Mouse (Mus musculus) neural tube, embryonic 13.5 days (tissue): ENCODE data around the gene Hspd1. TPM values are rescaled to one million over a fixed set of nuclear protein-coding genes. Genes with fewer than 3 reads are reported as not detected.
"Not testable (repeated sequence)": the region's sequence is repeated elsewhere in the genome, so short reads cannot be mapped to it uniquely, and the experiment has no call there.

ENCODE experiments used
- ATAC-seq: fragments of 200-750 bp; cut with Nextera tagmentation; 2 replicates; pipeline ENCODE4 v1.8.0; 2017; ENCODE audit warnings: low read depth, mild to moderate bottlenecking, moderate TSS enrichment, moderate library complexity
- H3K27ac ChIP-seq: fragments of 300-500 bp; sonication (generic); replicated peaks from 2 replicates; pipeline ENCODE4 v1.5.1; 2015; ENCODE audit warnings: moderate library complexity, mild to moderate bottlenecking, inconsistent platforms
- H3K27me3 ChIP-seq: fragments of 300-500 bp; sonication (generic); 2 replicates; pipeline ENCODE4 v1.6.1; 2015; ENCODE audit warnings: mild to moderate bottlenecking, inconsistent platforms
- H3K36me3 ChIP-seq: fragments of 300-500 bp; sonication (generic); 2 replicates; pipeline ENCODE4 v1.6.1; 2015; ENCODE audit warnings: mild to moderate bottlenecking, inconsistent platforms
- H3K4me1 ChIP-seq: fragments of 300-500 bp; sonication (generic); replicated peaks from 2 replicates; pipeline ENCODE4 v1.6.1; 2015; ENCODE audit warnings: inconsistent platforms
- H3K4me2 ChIP-seq: fragments of 300-500 bp; sonication (generic); 2 replicates; pipeline ENCODE4 v1.6.1; 2015; ENCODE audit warnings: inconsistent platforms, mild to moderate bottlenecking, moderate library complexity
- H3K4me3 ChIP-seq: fragments of 300-500 bp; sonication (generic); 2 replicates; pipeline ENCODE4 v1.5.1; 2015; ENCODE audit warnings: mild to moderate bottlenecking, inconsistent platforms
- H3K9ac ChIP-seq: fragments of 300-500 bp; sonication (generic); 2 replicates; pipeline ENCODE4 v1.6.1; 2015; ENCODE audit warnings: moderate library complexity, mild to moderate bottlenecking, inconsistent platforms
- H3K9me3 ChIP-seq: fragments of 300-500 bp; sonication (generic); 2 replicates; pipeline ENCODE4 v1.6.1; 2016; ENCODE audit warnings: inconsistent platforms
- WGBS: fragments of 180-500 bp; shearing (Covaris S2); methylation state at CpG from one replicate; pipeline ENCODE4 v1.1.7; 2015; 5-methylcytosine and 5-hydroxymethylcytosine counted together
- polyA plus RNA-seq: library from polyadenylated mRNA; unstranded; fragments of >200 nt; fragmentation: Nextera tagmentation; extraction: Ambion mirVana; gene quantifications from 2 replicates; pipeline ENCODE4 v1.2.1, GENCODE M21; 2015

Hspd1 gene
- polyA plus RNA-seq, 1 experiment from 2014 or later, result 274 TPM

DNA sequence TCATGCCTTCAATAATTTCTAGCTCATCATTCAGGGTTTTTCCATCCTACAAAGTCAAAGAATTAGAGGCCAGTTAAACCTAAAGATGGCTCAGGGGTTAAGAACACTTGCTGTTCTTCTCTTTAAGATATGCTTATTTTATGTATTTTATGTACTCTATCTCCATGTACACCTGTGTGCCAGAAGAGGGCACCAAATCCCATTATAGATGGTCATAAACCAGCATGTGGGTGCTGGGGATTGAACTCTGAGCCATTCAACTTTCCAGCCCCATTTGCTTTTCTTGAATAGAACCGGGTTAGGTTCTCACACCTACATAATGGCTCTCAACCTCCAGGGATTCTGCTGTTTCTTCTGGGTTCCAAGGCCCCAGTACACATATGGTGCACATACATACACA, 5.9 kb downstream of the Hspd1 start:
- no peak for ATAC-seq
- WGBS, result 27% methylated on average over 1 of the region's 1 CpGs
- Histone ChIP-seq H3K9me3 (no peaks in the 10 kb centered on the region), H3K9ac (no peak overlapping the region), H3K27me3 (no peaks in the 10 kb centered on the region), H3K4me1 (peaks cover 33% of the 10 kb centered on the region), H3K27ac (no peak overlapping the region), H3K4me3 (no peak overlapping the region), H3K36me3 (peaks cover 80% of the 10 kb centered on the region), H3K4me2 (no peak overlapping the region)

DNA sequence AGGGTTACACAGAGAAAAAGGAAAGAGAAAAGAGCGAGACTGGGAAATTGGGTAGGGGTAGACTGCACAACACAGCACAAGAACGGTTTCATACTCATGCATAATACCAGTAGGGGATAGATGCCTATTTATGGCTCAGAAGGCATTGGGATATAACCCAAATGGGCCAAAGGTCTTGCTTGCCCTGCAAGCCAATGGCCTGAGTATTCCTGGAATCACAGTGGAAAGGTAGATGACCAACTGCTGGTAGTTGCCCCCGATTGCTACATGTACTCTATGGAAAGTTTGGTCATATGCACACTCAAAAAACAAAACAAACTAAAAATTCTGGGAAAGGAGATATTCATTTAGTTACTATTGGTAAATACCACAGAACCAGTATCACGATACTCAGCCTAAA, 8.4 kb downstream of the Hspd1 start:
- no peaks in the 10 kb centered on the region for H3K27me3 ChIP-seq
- no peak overlapping the region for H3K4me3 ChIP-seq
- ATAC-seq, result no peak
- H3K27ac ChIP-seq, result no peak overlapping the region
- H3K9me3 ChIP-seq, result no peaks in the 10 kb centered on the region
- peaks cover 9% of the 10 kb centered on the region for H3K4me1 ChIP-seq
- H3K36me3 ChIP-seq, result peaks cover 79% of the 10 kb centered on the region
- WGBS, result 92% methylated on average over 4 of the region's 4 CpGs
- H3K4me2 ChIP-seq, result no peak overlapping the region
- no peak overlapping the region for H3K9ac ChIP-seq

DNA sequence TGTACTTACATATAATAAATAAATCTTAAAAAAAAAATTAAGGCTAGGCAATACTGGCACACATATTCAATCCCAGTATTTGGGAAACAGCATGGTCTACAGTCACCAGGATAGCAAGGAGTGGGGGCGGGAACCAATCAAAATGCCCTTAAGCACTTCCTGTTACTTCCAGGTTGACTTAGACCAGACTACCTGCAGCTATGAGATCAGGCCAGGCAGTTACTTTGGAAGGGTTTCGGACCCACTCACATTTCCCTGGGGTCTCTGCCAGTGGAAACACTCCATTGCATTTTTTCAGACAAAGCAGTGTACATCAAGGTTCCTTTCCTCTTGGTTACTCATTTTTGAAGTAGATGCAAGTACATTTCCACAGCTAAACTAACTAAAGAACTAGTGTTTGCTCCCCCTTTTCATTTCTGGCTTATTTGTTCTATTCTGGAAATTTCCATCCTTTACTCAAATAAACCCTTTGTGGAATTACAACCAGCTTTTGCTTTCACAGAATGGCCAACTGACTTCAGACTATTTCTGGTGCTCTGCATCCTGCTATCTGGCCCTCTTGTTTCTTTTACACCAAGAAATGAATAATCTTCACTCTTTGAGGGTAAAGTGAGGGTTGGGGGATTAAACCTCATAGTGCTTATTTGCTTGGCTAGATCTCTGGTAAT, 11.1 kb downstream of the Hspd1 start:
- Histone ChIP-seq H3K4me3 (no peak overlapping the region), H3K9me3 (no peaks in the 10 kb centered on the region), H3K4me1 (no peaks in the 10 kb centered on the region), H3K27me3 (no peaks in the 10 kb centered on the region), H3K36me3 (peaks cover 64% of the 10 kb centered on the region), H3K9ac (no peak overlapping the region), H3K4me2 (no peak overlapping the region), H3K27ac (no peak overlapping the region)
- no peak for ATAC-seq
- WGBS, result 83% methylated on average over 2 of the region's 2 CpGs

DNA sequence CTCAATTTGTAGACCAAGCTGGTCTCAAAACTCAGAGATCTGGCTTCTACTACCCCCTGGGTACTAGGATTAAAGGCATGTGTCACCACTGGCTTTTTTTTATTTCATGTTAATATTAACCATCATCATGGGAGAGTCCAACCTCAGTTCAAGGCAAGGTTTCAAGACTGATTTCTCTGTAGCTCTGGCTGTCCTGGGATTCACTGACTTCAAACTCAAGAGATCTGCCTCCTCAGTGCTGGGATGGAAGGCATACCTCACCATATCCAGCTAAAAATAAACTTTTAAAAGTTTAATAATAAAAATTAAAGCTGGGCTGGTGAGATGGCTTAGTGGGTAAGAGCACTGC, 11.7 kb downstream of the Hspd1 start:
- no peak overlapping the region for H3K4me2 ChIP-seq
- H3K9me3 ChIP-seq, result no peaks in the 10 kb centered on the region
- H3K9ac ChIP-seq, result no peak overlapping the region
- no peaks in the 10 kb centered on the region for H3K27me3 ChIP-seq
- peaks cover 65% of the 10 kb centered on the region for H3K36me3 ChIP-seq
- no peaks in the 10 kb centered on the region for H3K4me1 ChIP-seq
- no peak for ATAC-seq
- no peak overlapping the region for H3K27ac ChIP-seq
- no peak overlapping the region for H3K4me3 ChIP-seq

DNA sequence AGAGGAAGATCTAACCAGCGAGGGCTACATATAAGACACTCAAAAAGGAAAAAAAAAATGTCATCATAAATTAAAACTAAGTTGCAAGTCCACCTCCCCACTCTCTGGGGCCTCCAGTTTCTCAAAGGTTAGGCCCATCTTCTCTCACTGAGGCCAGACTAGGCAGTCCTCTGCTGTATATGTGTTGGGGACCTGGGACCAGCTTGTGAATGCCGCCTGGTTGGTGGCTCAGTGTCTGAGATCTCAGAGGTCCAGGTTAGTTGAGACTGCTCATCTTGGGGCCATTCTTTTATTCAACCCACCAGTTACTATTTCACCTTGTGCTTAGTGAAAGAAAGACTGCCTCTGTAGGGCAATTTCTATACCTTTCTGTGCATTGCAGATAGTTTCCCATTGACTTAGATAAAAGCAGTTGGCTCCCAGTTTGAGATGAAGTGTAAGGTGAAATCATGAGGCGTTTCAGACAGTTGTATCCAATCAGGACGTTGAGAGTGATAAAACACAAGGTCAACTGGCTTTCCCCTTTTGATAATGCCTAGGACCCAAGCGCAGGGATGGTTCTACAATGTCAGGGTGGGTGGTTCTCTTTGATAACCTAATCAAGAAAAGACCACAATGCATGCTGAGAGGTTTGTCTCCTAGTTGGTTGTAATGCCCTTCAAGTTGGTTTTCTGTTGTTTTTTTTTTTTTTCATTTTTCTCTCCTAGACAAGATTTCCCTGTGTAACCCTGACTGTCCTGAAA, 12.2 kb downstream of the Hspd1 start:
- Histone ChIP-seq H3K4me1 (no peaks in the 10 kb centered on the region), H3K27ac (no peak overlapping the region), H3K36me3 (peaks cover 65% of the 10 kb centered on the region), H3K9me3 (no peaks in the 10 kb centered on the region), H3K27me3 (no peaks in the 10 kb centered on the region), H3K4me2 (no peak overlapping the region), H3K4me3 (no peak overlapping the region), H3K9ac (no peak overlapping the region)
- no peak for ATAC-seq
- WGBS, result 73% methylated on average over 5 of the region's 5 CpGs

DNA sequence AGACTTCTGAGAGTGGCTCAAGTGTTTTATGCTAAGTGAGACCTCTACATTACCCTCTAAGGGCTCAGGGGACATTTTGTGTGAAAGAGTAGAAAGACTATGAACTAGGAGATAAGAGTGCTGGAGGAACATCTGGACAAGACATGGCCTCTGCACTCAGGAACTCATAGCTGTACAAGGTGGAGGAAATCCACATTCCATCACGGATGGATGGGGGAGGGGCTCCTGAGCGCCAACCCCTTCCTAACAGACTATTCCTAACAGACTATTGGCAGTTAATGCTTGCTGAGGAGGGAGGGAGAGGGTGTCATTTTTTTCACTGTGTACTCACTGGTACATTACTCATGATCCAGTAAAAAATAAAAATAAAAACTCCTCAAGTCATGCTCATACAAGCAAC, 13.3 kb downstream of the Hspd1 start:
- no peaks in the 10 kb centered on the region for H3K9me3 ChIP-seq
- no peaks in the 10 kb centered on the region for H3K4me1 ChIP-seq
- no peak for ATAC-seq
- H3K9ac ChIP-seq, result no peak overlapping the region
- no peaks in the 10 kb centered on the region for H3K27me3 ChIP-seq
- H3K4me2 ChIP-seq, result no peak overlapping the region
- H3K36me3 ChIP-seq, result peaks cover 60% of the 10 kb centered on the region
- no peak overlapping the region for H3K4me3 ChIP-seq
- H3K27ac ChIP-seq, result no peak overlapping the region
- 70% methylated on average over 2 of the region's 2 CpGs for WGBS

DNA sequence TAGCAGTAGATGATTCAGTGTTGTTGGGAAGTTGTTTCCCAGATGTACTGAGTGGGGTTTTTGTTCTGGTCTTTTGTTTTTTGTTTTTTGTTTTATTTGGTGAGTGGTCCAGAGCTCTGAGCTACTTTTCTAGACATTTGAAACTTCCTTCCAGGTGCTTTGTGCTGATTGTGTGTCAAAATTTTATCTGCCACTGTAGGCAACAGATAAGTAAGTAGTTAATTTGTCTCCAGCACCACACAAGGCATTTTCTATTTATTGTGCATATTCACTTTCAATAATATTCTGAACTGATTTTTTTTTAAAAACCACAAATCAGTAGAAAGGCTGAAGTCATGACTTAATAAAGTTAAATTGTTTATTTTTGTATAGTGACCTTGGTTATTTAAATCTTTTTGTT, 15.7 kb downstream of the Hspd1 start:
- not testable (repeated sequence) for H3K27me3 ChIP-seq, ATAC-seq, H3K9me3 ChIP-seq, H3K9ac ChIP-seq, H3K4me3 ChIP-seq, H3K27ac ChIP-seq, H3K4me2 ChIP-seq, H3K4me1 ChIP-seq
- peaks cover 61% of the 10 kb centered on the region for H3K36me3 ChIP-seq

DNA sequence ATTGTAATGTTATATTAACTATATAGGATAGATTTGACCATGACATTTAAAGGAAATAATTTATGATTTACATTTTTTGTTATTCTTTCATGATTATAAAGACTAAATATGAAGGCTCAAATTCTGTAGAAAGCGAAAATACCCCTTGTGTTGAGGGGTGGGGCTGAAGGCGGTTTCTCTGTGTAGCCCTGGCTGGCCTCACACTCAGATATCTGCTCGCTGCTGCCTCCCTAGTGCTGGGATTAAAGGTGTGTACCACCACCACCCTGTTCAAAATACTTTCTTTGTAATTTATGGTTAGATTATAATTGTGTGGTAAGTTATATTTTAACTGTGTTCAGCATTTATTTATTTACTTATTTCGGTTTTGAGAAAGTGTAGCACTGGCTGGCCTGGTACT, 26.3 kb downstream of the Hspd1 start:
- Histone ChIP-seq H3K4me2 (no peak overlapping the region), H3K27me3 (no peaks in the 10 kb centered on the region), H3K4me3 (no peak overlapping the region), H3K9me3 (no peaks in the 10 kb centered on the region), H3K4me1 (no peaks in the 10 kb centered on the region), H3K36me3 (peaks cover 44% of the 10 kb centered on the region), H3K9ac (no peak overlapping the region), H3K27ac (no peak overlapping the region)
- WGBS, result 94% methylated on average over 4 of the region's 4 CpGs
- ATAC-seq, result no peak

DNA sequence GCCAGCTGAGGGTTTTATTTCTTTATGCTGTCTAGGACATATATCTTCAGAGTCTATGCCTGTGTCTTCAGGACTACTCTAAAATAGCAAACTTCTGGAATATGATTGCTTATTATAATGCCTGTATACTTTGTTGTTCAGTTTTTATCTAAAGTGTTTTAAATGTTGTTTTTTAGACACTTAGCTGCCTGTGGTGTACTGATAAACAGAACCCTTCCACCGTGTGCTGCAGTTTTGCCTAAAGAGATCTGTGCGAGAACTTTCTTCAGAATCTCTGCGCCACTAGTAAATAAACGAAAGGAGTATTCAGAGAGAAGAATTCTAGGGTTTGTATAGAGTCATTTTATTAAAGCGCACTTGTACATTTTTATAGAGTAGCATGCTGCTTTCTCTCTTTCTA, 26.9 kb downstream of the Hspd1 start:
- ATAC-seq, result no peak
- Histone ChIP-seq H3K4me2 (no peak overlapping the region), H3K4me1 (no peaks in the 10 kb centered on the region), H3K9me3 (no peaks in the 10 kb centered on the region), H3K9ac (no peak overlapping the region), H3K27me3 (no peaks in the 10 kb centered on the region), H3K36me3 (peaks cover 38% of the 10 kb centered on the region), H3K27ac (no peak overlapping the region), H3K4me3 (no peak overlapping the region)
- 91% methylated on average over 5 of the region's 5 CpGs for WGBS

DNA sequence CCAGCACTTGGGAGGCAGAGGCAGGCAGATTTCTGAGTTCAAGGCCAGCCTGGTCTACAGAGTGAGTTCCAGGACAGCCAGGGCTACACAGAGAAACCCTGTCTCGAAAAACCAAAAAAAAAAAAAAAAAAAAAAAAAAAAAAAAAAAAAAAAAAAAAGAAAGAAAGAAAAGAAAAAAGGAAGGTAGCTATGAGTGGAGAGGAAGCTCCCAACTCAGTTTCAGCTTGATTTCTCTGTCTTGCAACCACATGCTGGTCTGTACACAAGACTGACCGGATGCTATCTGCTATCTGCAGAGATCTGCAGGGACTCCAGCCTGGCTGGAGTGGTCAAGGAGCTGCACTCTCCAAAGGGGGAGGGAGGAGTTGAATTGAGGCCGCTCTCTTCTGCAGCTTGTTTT, 29.7 kb downstream of the Hspd1 start:
- H3K4me2 ChIP-seq, H3K9me3 ChIP-seq, H3K27me3 ChIP-seq, ATAC-seq, H3K4me3 ChIP-seq, H3K27ac ChIP-seq, H3K9ac ChIP-seq: not testable (repeated sequence)
- WGBS, result 75% methylated on average over 3 of the region's 3 CpGs
- Histone ChIP-seq H3K4me1 (peaks cover 13% of the 10 kb centered on the region), H3K36me3 (peaks cover 16% of the 10 kb centered on the region)

DNA sequence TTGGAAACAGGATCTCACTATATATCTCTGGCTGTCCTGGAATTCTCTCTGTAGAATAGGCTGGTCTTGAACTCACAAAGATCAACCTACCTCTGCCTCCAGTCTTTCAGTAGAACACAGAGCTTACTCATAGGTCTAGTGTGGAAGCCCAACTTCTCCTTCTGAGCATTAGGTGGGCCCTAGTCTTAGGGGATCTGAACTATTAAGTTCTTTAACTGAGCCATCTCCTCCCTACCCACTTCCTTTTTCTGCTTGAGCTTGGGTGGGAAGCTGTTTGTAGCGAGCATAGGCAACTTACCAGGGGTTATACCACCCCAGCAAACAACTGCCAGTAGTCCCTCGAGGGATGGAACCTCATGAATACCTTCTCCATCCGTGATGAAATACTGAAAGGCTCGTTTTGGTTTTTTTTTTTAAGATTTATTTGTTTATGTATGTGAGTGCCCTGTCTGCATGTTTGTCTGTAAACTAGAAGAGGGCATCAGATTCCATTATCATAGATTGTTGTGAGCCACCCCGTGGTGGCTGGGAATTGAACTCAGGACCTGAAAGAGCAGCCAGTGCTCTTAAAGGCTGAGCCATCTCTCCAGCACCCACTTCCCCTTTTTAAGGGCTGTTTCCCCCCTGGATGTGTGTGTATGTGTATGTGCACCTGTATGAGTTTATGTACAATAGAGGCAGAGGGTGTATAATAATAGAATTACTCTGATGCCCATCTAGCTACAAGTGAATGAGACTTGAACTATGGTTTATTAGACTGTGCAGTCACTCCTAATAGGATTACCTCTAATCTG, 32.5 kb downstream of the Hspd1 start:
- Histone ChIP-seq H3K27ac (no peak overlapping the region), H3K36me3 (peaks cover 4% of the 10 kb centered on the region; the same call in 1 of the 2 replicates), H3K9ac (no peak overlapping the region), H3K9me3 (no peaks in the 10 kb centered on the region), H3K27me3 (0 out of 2 replicates have a peak, but pooled peaks cover 3% of the 10 kb centered on the region), H3K4me2 (no peak overlapping the region), H3K4me1 (peaks cover 23% of the 10 kb centered on the region), H3K4me3 (no peak overlapping the region)
- WGBS, result 87% methylated on average over 5 of the region's 5 CpGs
- ATAC-seq, result no peak

DNA sequence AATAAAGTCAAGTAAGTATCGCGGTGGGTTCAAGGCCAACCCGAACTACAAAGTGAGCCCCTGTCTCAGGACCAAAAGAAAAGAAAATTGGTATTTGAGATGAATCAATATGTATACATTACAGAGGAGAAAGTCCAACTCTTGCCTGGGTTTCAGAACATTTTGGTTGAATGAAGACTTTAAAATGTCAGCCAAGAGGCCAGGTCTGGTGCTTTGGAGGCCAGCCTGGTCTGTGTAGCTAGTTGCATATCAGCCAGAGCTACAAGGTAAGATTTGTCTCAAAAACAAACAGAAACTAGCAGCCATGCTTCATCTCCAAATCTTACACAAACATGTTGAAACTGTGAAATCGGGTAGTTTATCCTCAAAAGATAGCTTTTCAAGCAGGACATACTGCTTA, 34.4 kb downstream of the Hspd1 start:
- Histone ChIP-seq H3K9ac (peak overlapping the region; percentile 81), H3K27me3 (peaks cover 6% of the 10 kb centered on the region; the same call in 1 of the 2 replicates), H3K9me3 (0 out of 2 replicates have a peak, but pooled peaks cover 5% of the 10 kb centered on the region), H3K27ac (no peak overlapping the region), H3K4me3 (peak overlapping the region; percentile 82), H3K4me1 (peaks cover 23% of the 10 kb centered on the region), H3K36me3 (peaks cover 4% of the 10 kb centered on the region; the same call in 1 of the 2 replicates), H3K4me2 (peak overlapping the region; percentile 68)
- no peak for ATAC-seq
- WGBS, result 79% methylated on average over 4 of the region's 4 CpGs
